Comparison of ENCODE assay signal across 8 mouse cellular contexts in genomic region chr1:163929636-163930457, GRCm38 (mm10). TPM values are rescaled to one million over a fixed set of nuclear protein-coding genes. Genes with fewer than 3 reads are reported as not detected.
A peak's percentile ranks its signal among the peaks of the same experiment; 100 is the strongest.
DNase-seq lines count a peak whose midpoint lies in the region; ATAC-seq and TF ChIP-seq lines count a peak whose summit lies in the region.

No protein-coding gene starts in this region.

- H3K27ac ChIP-seq in hindbrain, embryonic 10.5 days = peak overlapping the region; percentile 94
- H3K27ac ChIP-seq in lung, postnatal 0 days (ENCODE audit: low read length) = peak overlapping the region; percentile 84

- TF ChIP-seq EP300 in lung, postnatal 0 days (IDR thresholded peaks at IDR 0.05) = no peak

- TF ChIP-seq CTCF in lung, postnatal 0 days (IDR thresholded peaks at IDR 0.05) = no peak

- no peaks in the 10 kb centered on the region for H3K27me3 ChIP-seq in hindbrain, embryonic 10.5 days (ENCODE audit: insufficient read depth, poor library complexity, severe bottlenecking)
- no peaks in the 10 kb centered on the region for H3K27me3 ChIP-seq in lung, postnatal 0 days (replicated peaks; ENCODE audit: insufficient read depth, low read length)

- H3K4me1 ChIP-seq in hindbrain, embryonic 10.5 days (replicated peaks) = peaks cover 19% of the 10 kb centered on the region
- peaks cover 7% of the 10 kb centered on the region; the same call in 1 of the 2 replicates for H3K4me1 ChIP-seq in lung, postnatal 0 days (ENCODE audit: insufficient read depth, low read depth, low read length)

- WGBS in hindbrain, embryonic 10.5 days = under 1% methylated on average over 77 of the region's 77 CpGs
- under 1% methylated on average over 67 of the region's 77 CpGs for WGBS in lung, postnatal 0 days

- peak overlapping the region; percentile 98 for H3K9ac ChIP-seq in lung, postnatal 0 days (replicated peaks; ENCODE audit: low read depth)

- H3K4me3 ChIP-seq in hindbrain, embryonic 10.5 days = peak overlapping the region; percentile 92
- peak overlapping the region; percentile 94 for H3K4me3 ChIP-seq in lung, postnatal 0 days (ENCODE audit: low read depth, low read length)

- DNase-seq in MN1 (ENCODE audit: low spot score) = peak; percentile 95
- peak; percentile 93 for DNase-seq in cerebellum, adult 9-10 months
- peak; percentile 91 for DNase-seq in hindbrain, embryonic 10.5 days (ENCODE audit: low spot score)
- peak; percentile 89 for DNase-seq in layer of hippocampus, adult 9-11 months
- peak; percentile 94 for DNase-seq in lung, postnatal 0 days (ENCODE audit: low spot score)
- peak; percentile 88 for DNase-seq in ovary, postnatal 14 days (ENCODE audit: low spot score)
- peak; percentile 91 for DNase-seq in thymus, postnatal 14 days

- peak overlapping the region; percentile 88 for H3K4me2 ChIP-seq in lung, postnatal 0 days (replicated peaks; ENCODE audit: low read depth, low read length)

- peaks cover 18% of the 10 kb centered on the region for H3K36me3 ChIP-seq in hindbrain, embryonic 10.5 days
- H3K36me3 ChIP-seq in lung, postnatal 0 days (ENCODE audit: insufficient read depth, low read length) = no peaks in the 10 kb centered on the region; the same call in 1 of the 2 replicates

- H3K9me3 ChIP-seq in hindbrain, embryonic 10.5 days = no peaks in the 10 kb centered on the region
- H3K9me3 ChIP-seq in lung, postnatal 0 days (ENCODE audit: low read length) = no peaks in the 10 kb centered on the region

- peak; percentile 92 for ATAC-seq in frontal cortex, adult (ENCODE audit: low TSS enrichment)
- ATAC-seq in lung, postnatal 0 days = peak; percentile 94

RNA-seq across cellular contexts. Expression of gene Scyl3, which starts 0.9 kb away (rescaled TPM):
- 16.0 and 17.6 TPM in 2 replicates for polyA plus RNA-seq in hindbrain, embryonic 10.5 days (2016; fragmentation: Nextera tagmentation; extraction: Ambion mirVana)
- polyA plus RNA-seq in lung, postnatal 0 days (2015; fragmentation: Nextera tagmentation; extraction: Ambion mirVana) = 12.3 and 13.6 TPM in 2 replicates

Comparison
In these comparisons a context has a peak if more than half of its experiments do, and no peak if none do; other contexts are left out.
1. Peak in every context shown above with its lines: DNase-seq, ATAC-seq, H3K4me3 ChIP-seq and H3K27ac ChIP-seq.